Mouse (Mus musculus) CH12.LX (cell line): Measurements from ENCODE around the gene Slc47a1. TPM values are rescaled to one million over a fixed set of nuclear protein-coding genes. Genes with fewer than 3 reads are reported as not detected.

Experiments
- DNase-seq: peaks from one replicate; pipeline ENCODE4 v3.0.0-alpha.2; 2013; ENCODE audit errors: extremely low read depth
- H3K27ac ChIP-seq: 2 replicates; pipeline ENCODE4 v1.5.1; 2012; ENCODE audit warnings: low read depth, mild to moderate bottlenecking, control low read depth, moderate library complexity; ENCODE audit not compliant: insufficient read depth
- H3K27me3 ChIP-seq: replicated peaks from 2 replicates; pipeline ENCODE3; 2012; ENCODE audit warnings: inconsistent platforms
- H3K36me3 ChIP-seq, 2 experiments: replicated peaks in 1 of 2; 2 replicates each; pipeline versions ENCODE3 to v1.6.1; 2012; ENCODE audit warnings: inconsistent platforms in 1 of 2, low read length in 1 of 2, mild to moderate bottlenecking in 1 of 2, mixed read lengths in 1 of 2, moderate library complexity in 1 of 2; ENCODE audit not compliant: control insufficient read depth in 1 of 2, insufficient read depth in 1 of 2
- H3K4me1 ChIP-seq, 2 experiments: 2 replicates each; pipeline ENCODE4 v1.6.1; 2012; ENCODE audit warnings: inconsistent platforms in 1 of 2, moderate library complexity in 1 of 2; ENCODE audit not compliant: insufficient read depth in 2 of 2, control insufficient read depth in 1 of 2
- H3K4me2 ChIP-seq: 2 replicates; pipeline ENCODE4 v1.6.1; 2012; ENCODE audit warnings: low read depth, mild to moderate bottlenecking, control low read depth; ENCODE audit not compliant: poor library complexity, insufficient read depth, severe bottlenecking
- H3K4me3 ChIP-seq, 3 experiments: fragments of 150-350 bp in 1 of 3; sonication (generic) in 1 of 3; replicated peaks in 1 of 3; 2 replicates each; pipeline versions ENCODE3 to v1.5.1; 2011 to 2012; ENCODE audit warnings: low read depth in 2 of 3, low read length in 2 of 3, mild to moderate bottlenecking in 2 of 3, moderate library complexity in 2 of 3, control low read depth in 1 of 3, improper control_type of control experiment in 1 of 3, inconsistent platforms in 1 of 3, mixed read lengths in 1 of 3; ENCODE audit not compliant: poor library complexity in 1 of 3
- H3K79me2 ChIP-seq: replicated peaks from 2 replicates; pipeline ENCODE4 v1.6.1; 2012; ENCODE audit warnings: mild to moderate bottlenecking, moderate library complexity; ENCODE audit not compliant: control insufficient read depth, poor library complexity, insufficient read depth, severe bottlenecking; ENCODE audit errors: extremely low read depth
- H3K9ac ChIP-seq: 2 replicates; pipeline ENCODE4 v1.6.1; 2012; ENCODE audit warnings: low read depth, mild to moderate bottlenecking, control low read depth, moderate library complexity; ENCODE audit not compliant: insufficient read depth
- H3K9me3 ChIP-seq: replicated peaks from 2 replicates; pipeline ENCODE3; 2012; ENCODE audit warnings: low read length, inconsistent platforms, mixed read lengths
- BHLHE40 ChIP-seq: IDR thresholded peaks from 2 replicates; pipeline ENCODE4 v1.6.1; 2011; ENCODE audit warnings: mild to moderate bottlenecking, low read depth, low read length, improper control_type of control experiment
- E2F4 ChIP-seq: IDR thresholded peaks from 2 replicates; pipeline ENCODE4 v1.6.1; 2011; ENCODE audit warnings: low read depth, low read length, improper control_type of control experiment; ENCODE audit not compliant: insufficient replicate concordance
- ELF1 ChIP-seq: IDR thresholded peaks from 2 replicates; pipeline ENCODE4 v1.6.1; 2014; ENCODE audit warnings: low read depth, mild to moderate bottlenecking, inconsistent platforms, low read length, improper control_type of control experiment
- HCFC1 ChIP-seq: IDR thresholded peaks from 2 replicates; pipeline ENCODE4 v1.6.1; 2012; ENCODE audit warnings: low read depth, mild to moderate bottlenecking, inconsistent platforms, low read length, improper control_type of control experiment
- MAFK ChIP-seq: IDR thresholded peaks from 2 replicates; pipeline ENCODE4 v1.6.1; 2011; ENCODE audit warnings: low read length, improper control_type of control experiment; ENCODE audit not compliant: insufficient replicate concordance
- MAX ChIP-seq: IDR thresholded peaks from 2 replicates; pipeline ENCODE4 v1.6.1; 2011; ENCODE audit warnings: low read length, improper control_type of control experiment
- MAZ ChIP-seq: IDR thresholded peaks from 2 replicates; pipeline ENCODE4 v1.6.1; 2012; ENCODE audit warnings: low read depth, mild to moderate bottlenecking, inconsistent platforms, low read length, improper control_type of control experiment, moderate library complexity
- MEF2A ChIP-seq: IDR thresholded peaks from 2 replicates; pipeline ENCODE4 v1.6.1; 2014; ENCODE audit warnings: low read depth, mild to moderate bottlenecking, inconsistent platforms, low read length, improper control_type of control experiment, borderline replicate concordance
- NELFE ChIP-seq: IDR thresholded peaks from 2 replicates; pipeline ENCODE4 v1.6.1; 2011; ENCODE audit warnings: low read depth, low read length, improper control_type of control experiment
- NRF1 ChIP-seq: IDR thresholded peaks from 2 replicates; pipeline ENCODE4 v1.6.1; 2014; ENCODE audit warnings: low read depth, mild to moderate bottlenecking, inconsistent platforms, low read length, improper control_type of control experiment, moderate library complexity
- POLR2A ChIP-seq: IDR thresholded peaks from 2 replicates; pipeline ENCODE4 v1.6.1; 2011; ENCODE audit warnings: low read depth, mild to moderate bottlenecking, improper control_type of control experiment, low read length
- POLR2AphosphoS2 ChIP-seq: IDR thresholded peaks from 2 replicates; pipeline ENCODE4 v1.6.1; 2011; ENCODE audit warnings: low read depth, low read length, improper control_type of control experiment
- SIN3A ChIP-seq: IDR thresholded peaks from 2 replicates; pipeline ENCODE4 v1.6.1; 2012; ENCODE audit warnings: low read length, improper control_type of control experiment, inconsistent platforms
- TCF12 ChIP-seq: IDR thresholded peaks from 2 replicates; pipeline ENCODE4 v1.6.1; 2014; ENCODE audit warnings: low read depth, mild to moderate bottlenecking, inconsistent platforms, low read length, improper control_type of control experiment
- dilution Hi-C: fragments of 300-500 bp; cut with MboI; formaldehyde crosslinking; loops from 2 replicates; pipeline ENCODE4 v1.14.3; 2020; ENCODE audit warnings: low sequenced_read_pairs; ENCODE audit not compliant: extremely low pct_unique_long_range_greater_than_20kb, extremely low pct_ligation_motif_present
- in situ Hi-C: fragments of 300-500 bp; cut with MboI; formaldehyde crosslinking; loops from 3 replicates; pipeline ENCODE4 v1.14.3; 2019; ENCODE audit warnings: low sequenced_read_pairs, low pct_ligation_motif_present, low pct_unique_long_range_greater_than_20kb, mixed read lengths
- polyA plus RNA-seq: library from polyadenylated mRNA; unstranded; fragments of >175 nt; gene quantifications from 2 replicates; pipeline ENCODE4 v1.2.1, GENCODE M21; 2012; ENCODE audit warnings: low read depth; ENCODE audit not compliant: insufficient read length
- total RNA-seq, 2 experiments: library from RNA; depleted of rRNA; stranded (reverse); fragments of 300-350 nt in 1 of 2; fragments of >200 nt in 1 of 2; gene quantifications; 2 replicates each; pipeline ENCODE4 v1.2.3; 2012 to 2014

The Slc47a1 gene
- total and polyA plus RNA-seq, 3 experiments: 24.3 to 46.4 (median 29.3) TPM

DNA sequence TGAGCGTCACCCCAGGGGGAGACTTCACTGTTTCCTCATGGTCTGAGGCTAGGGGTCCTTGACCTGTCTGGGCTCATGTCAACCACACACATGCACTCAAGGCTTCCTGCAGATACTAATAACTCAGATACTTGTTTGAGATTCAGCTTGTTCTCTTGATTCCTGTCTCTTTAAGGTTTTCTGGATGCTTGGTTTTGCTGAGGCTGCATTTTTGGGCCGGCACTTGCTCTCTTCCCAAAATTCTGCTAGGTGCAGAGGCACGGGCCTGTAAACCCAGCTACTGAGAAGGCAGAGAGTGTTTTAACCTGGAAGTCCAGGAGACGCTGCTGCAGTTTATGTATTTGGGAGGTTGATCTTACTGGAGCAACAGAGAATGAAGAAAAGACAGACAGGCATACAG is 23.6 kb upstream of the Slc47a1 start:
- TF ChIP-seq NELFE: no peak
- TF ChIP-seq NRF1: no peak
- no peak for TF ChIP-seq MAZ
- no peak for TF ChIP-seq E2F4
- no peak for TF ChIP-seq MEF2A
- TF ChIP-seq TCF12: no peak
- TF ChIP-seq MAFK: peak; percentile 85
- no peak for TF ChIP-seq POLR2A
- Histone ChIP-seq H3K36me3 (no peaks in the 10 kb centered on the region), H3K4me2 (no peak overlapping the region), H3K4me1 (peaks cover 4 to 12% of the 10 kb centered on the region in 2 experiments; a peak in 3 of 4 replicates), H3K27ac (no peak overlapping the region), H3K9ac (no peak overlapping the region), H3K9me3 (peaks cover under 1% of the 10 kb centered on the region), H3K79me2 (peaks cover 6% of the 10 kb centered on the region), H3K27me3 (peaks cover 15% of the 10 kb centered on the region), H3K4me3 (no peak overlapping the region)
- no peak for DNase-seq
- dilution Hi-C loops: no loop called here
- in situ Hi-C loops: no loop called here

GRCm38 (mm10) chr11:61400681-61401346 is 22.7 kb upstream of the Slc47a1 start:
- H3K27ac ChIP-seq: no peak overlapping the region
- H3K4me2 ChIP-seq: no peak overlapping the region
- H3K36me3 ChIP-seq: no peaks in the 10 kb centered on the region
- no peak overlapping the region for H3K4me3 ChIP-seq
- no peak for DNase-seq
- H3K9me3 ChIP-seq: no peaks in the 10 kb centered on the region
- peaks cover 4 to 12% of the 10 kb centered on the region in 2 experiments; a peak in 3 of 4 replicates for H3K4me1 ChIP-seq
- no peak overlapping the region for H3K9ac ChIP-seq
- in situ Hi-C loops: no loop called here
- dilution Hi-C loops: no loop called here
- peaks cover 16% of the 10 kb centered on the region for H3K79me2 ChIP-seq
- H3K27me3 ChIP-seq: peaks cover 11% of the 10 kb centered on the region
- no peak for TF ChIP-seq TCF12
- TF ChIP-seq HCFC1: no peak
- no peak for TF ChIP-seq POLR2AphosphoS2
- TF ChIP-seq MAX: no peak
- no peak for TF ChIP-seq SIN3A
- TF ChIP-seq BHLHE40: no peak
- no peak for TF ChIP-seq ELF1
